Mouse (Mus musculus) colon, adult 2 months (tissue): ENCODE measurements around the gene Foxc1. TPM values are rescaled to one million over a fixed set of nuclear protein-coding genes. Genes with fewer than 3 reads are reported as not detected.

Experiments used
- polyA plus RNA-seq: library from polyadenylated mRNA; depleted of rRNA; stranded (reverse); fragments of >200 nt; gene quantifications from 2 replicates; pipeline ENCODE4 v1.2.3, GENCODE M21; 2012; rRNA removed

The Foxc1 gene
- polyA plus RNA-seq = 0.44 and 0.48 TPM in 2 replicates

GRCm38 (mm10) chr13:31806428-31806832 lies at the start of gene Foxc1:
Gene Foxc1, plus strand, starts transcription at chr13:31806633.

Other genes with a start within 250 kb of the Foxc1 start
- gene A530084C06Rik, start 247.3 kb upstream of the Foxc1 start, polyA plus RNA-seq = 0.97 and 1.6 TPM in 2 replicates
- gene Foxf2, start 180.8 kb upstream of the Foxc1 start, polyA plus RNA-seq = 41.0 and 47.4 TPM in 2 replicates